17 mouse cellular contexts compared by ENCODE assay signal in genomic region chr5:120190001-120190582, GRCm38 (mm10).
DNase-seq lines count a peak whose midpoint lies in the region; ATAC-seq lines count a peak whose summit lies in the region.
"Had no signal": no experiment of that assay in that cellular context is flagged by ENCODE, and none has a peak within 500 bp of the region (broad histone marks: within the 10 kb centered on the region; RNA-seq: fewer than 3 reads in every experiment).

No protein-coding gene starts in this region.

- WGBS in hindbrain, embryonic 15.5 days: 61% methylated on average over 14 of the region's 14 CpGs
- WGBS in hindbrain, embryonic 14.5 days: 66% methylated on average over 14 of the region's 14 CpGs
- 72% methylated on average over 14 of the region's 14 CpGs for WGBS in forebrain, embryonic 12.5 days
- WGBS in midbrain, embryonic 14.5 days: 63% methylated on average over 14 of the region's 14 CpGs

- H3K4me3 ChIP-seq in hindbrain, embryonic 15.5 days: no peak overlapping the region
- no peak overlapping the region for H3K4me3 ChIP-seq in hindbrain, embryonic 14.5 days (replicated peaks; ENCODE audit: low read length)
- H3K4me3 ChIP-seq in forebrain, embryonic 12.5 days (replicated peaks): no peak overlapping the region
- no peak overlapping the region for H3K4me3 ChIP-seq in midbrain, embryonic 14.5 days (replicated peaks; ENCODE audit: low read depth, low read length)
- H3K4me3 ChIP-seq: embryonic facial prominence, embryonic 12.5 days; heart, adult 2 months; stomach, embryonic 15.5 days had no signal

- H3K9ac ChIP-seq in hindbrain, embryonic 15.5 days: no peak overlapping the region
- H3K9ac ChIP-seq in hindbrain, embryonic 14.5 days: no peak overlapping the region
- H3K9ac ChIP-seq in forebrain, embryonic 12.5 days: no peak overlapping the region
- H3K9ac ChIP-seq in midbrain, embryonic 14.5 days (replicated peaks; ENCODE audit: low read length): 0 out of 2 replicates have a peak overlapping the region, but pooled peaks have one; percentile 21
- H3K9ac ChIP-seq: embryonic facial prominence, embryonic 12.5 days; lung, embryonic 14.5 days; stomach, embryonic 15.5 days had no signal

- 0 out of 2 replicates have a peak, but pooled peaks have one; percentile 24 for ATAC-seq in hindbrain, embryonic 15.5 days (ENCODE audit: low FRiP score, low read depth)
- ATAC-seq in hindbrain, embryonic 14.5 days (ENCODE audit: low FRiP score): no peak; the same call in 1 of the 2 replicates
- no peak for ATAC-seq in forebrain, embryonic 12.5 days (ENCODE audit: low FRiP score)
- ATAC-seq in midbrain, embryonic 14.5 days (ENCODE audit: low FRiP score, low TSS enrichment): no peak

- no peaks in the 10 kb centered on the region for H3K36me3 ChIP-seq in hindbrain, embryonic 15.5 days
- no peaks in the 10 kb centered on the region for H3K36me3 ChIP-seq in hindbrain, embryonic 14.5 days (replicated peaks; ENCODE audit: control insufficient read depth, insufficient read depth)
- H3K36me3 ChIP-seq in forebrain, embryonic 12.5 days (replicated peaks): peaks cover 3% of the 10 kb centered on the region; the same call in 1 of the 2 replicates
- H3K36me3 ChIP-seq in midbrain, embryonic 14.5 days (ENCODE audit: control insufficient read depth, insufficient read depth, low read length): no peaks in the 10 kb centered on the region
- H3K36me3 ChIP-seq: stomach, embryonic 15.5 days had no signal

- no peak for DNase-seq in hindbrain, embryonic 14.5 days (ENCODE audit: low spot score)
- DNase-seq in cerebellum, postnatal 14 days: peak; percentile 62 to 73
- DNase-seq in midbrain, embryonic 14.5 days: no peak
- DNase-seq in B cell, adult 2 months: no peak
- no peak for DNase-seq in gastrocnemius, postnatal 14 days
- DNase-seq: adrenal gland, postnatal 25 days; heart, adult 2 months; kidney, postnatal 14 days; layer of hippocampus, adult 9-11 months; liver; lung, embryonic 14.5 days had no signal

- H3K9me3 ChIP-seq in hindbrain, embryonic 15.5 days: no peaks in the 10 kb centered on the region
- no peaks in the 10 kb centered on the region for H3K9me3 ChIP-seq in hindbrain, embryonic 14.5 days (ENCODE audit: control insufficient read depth, low read length)
- H3K9me3 ChIP-seq in forebrain, embryonic 12.5 days: no peaks in the 10 kb centered on the region
- H3K9me3 ChIP-seq in midbrain, embryonic 14.5 days (ENCODE audit: control insufficient read depth, low read length): no peaks in the 10 kb centered on the region
- H3K9me3 ChIP-seq: embryonic facial prominence, embryonic 12.5 days; stomach, embryonic 15.5 days had no signal

- H3K27ac ChIP-seq in hindbrain, embryonic 15.5 days (replicated peaks): no peak overlapping the region; the same call in 1 of the 2 replicates
- H3K27ac ChIP-seq in hindbrain, embryonic 14.5 days: no peak overlapping the region
- H3K27ac ChIP-seq in forebrain, embryonic 12.5 days: peak overlapping the region; percentile 73
- H3K27ac ChIP-seq in midbrain, embryonic 14.5 days (replicated peaks; ENCODE audit: low read depth, low read length): peak overlapping the region; percentile 3
- H3K27ac ChIP-seq: embryonic facial prominence, embryonic 12.5 days; heart, adult 2 months; macrophage; stomach, embryonic 15.5 days had no signal

- peaks cover 62% of the 10 kb centered on the region for H3K4me1 ChIP-seq in hindbrain, embryonic 15.5 days (replicated peaks)
- peaks cover 41% of the 10 kb centered on the region for H3K4me1 ChIP-seq in hindbrain, embryonic 14.5 days (replicated peaks; ENCODE audit: control insufficient read depth, insufficient read depth, low read length)
- H3K4me1 ChIP-seq in forebrain, embryonic 12.5 days: peaks cover 48% of the 10 kb centered on the region
- peaks cover 24% of the 10 kb centered on the region for H3K4me1 ChIP-seq in midbrain, embryonic 14.5 days (ENCODE audit: control insufficient read depth, insufficient read depth, low read length)

- no peaks in the 10 kb centered on the region for H3K27me3 ChIP-seq in hindbrain, embryonic 15.5 days
- no peaks in the 10 kb centered on the region for H3K27me3 ChIP-seq in hindbrain, embryonic 14.5 days (ENCODE audit: control insufficient read depth, insufficient read depth, low read length)
- no peaks in the 10 kb centered on the region for H3K27me3 ChIP-seq in forebrain, embryonic 12.5 days
- no peaks in the 10 kb centered on the region for H3K27me3 ChIP-seq in midbrain, embryonic 14.5 days (ENCODE audit: control insufficient read depth, insufficient read depth, low read length)
- H3K27me3 ChIP-seq: CH12.LX; embryonic facial prominence, embryonic 12.5 days; stomach, embryonic 15.5 days had no signal

- intact Hi-C loops in gastrocnemius, postnatal 14 days (cut with DNase I; ENCODE audit: low total_unique reads): no loop called here

- no peak overlapping the region for H3K4me2 ChIP-seq in hindbrain, embryonic 15.5 days
- no peak overlapping the region for H3K4me2 ChIP-seq in hindbrain, embryonic 14.5 days (replicated peaks)
- H3K4me2 ChIP-seq in forebrain, embryonic 12.5 days: no peak overlapping the region
- no peak overlapping the region for H3K4me2 ChIP-seq in midbrain, embryonic 14.5 days (ENCODE audit: low read length)
- H3K4me2 ChIP-seq: embryonic facial prominence, embryonic 12.5 days; lung, embryonic 14.5 days; stomach, embryonic 15.5 days had no signal

Comparison
In these comparisons a context has a peak if more than half of its experiments do, and no peak if none do; other contexts are left out.
1. H3K27ac ChIP-seq: peak in forebrain, embryonic 12.5 days (single experiment) and midbrain, embryonic 14.5 days (single experiment); none in hindbrain, embryonic 15.5 days (single experiment) and hindbrain, embryonic 14.5 days (single experiment).
2. DNase-seq: peak in cerebellum, postnatal 14 days (2 of 2); none in hindbrain, embryonic 14.5 days (single experiment), midbrain, embryonic 14.5 days (single experiment), B cell, adult 2 months (0 of 2) and gastrocnemius, postnatal 14 days (single experiment).